Mouse (Mus musculus): ENCODE results near the gene Tesk1. TPM values are rescaled to one million over a fixed set of nuclear protein-coding genes. Genes with fewer than 3 reads are reported as not detected.
A peak's percentile ranks its signal among the peaks of the same experiment; 100 is the strongest.

Tesk1 gene
- polyA plus RNA-seq, 1 experiment from 2014 or later = 8.0 TPM

DNA sequence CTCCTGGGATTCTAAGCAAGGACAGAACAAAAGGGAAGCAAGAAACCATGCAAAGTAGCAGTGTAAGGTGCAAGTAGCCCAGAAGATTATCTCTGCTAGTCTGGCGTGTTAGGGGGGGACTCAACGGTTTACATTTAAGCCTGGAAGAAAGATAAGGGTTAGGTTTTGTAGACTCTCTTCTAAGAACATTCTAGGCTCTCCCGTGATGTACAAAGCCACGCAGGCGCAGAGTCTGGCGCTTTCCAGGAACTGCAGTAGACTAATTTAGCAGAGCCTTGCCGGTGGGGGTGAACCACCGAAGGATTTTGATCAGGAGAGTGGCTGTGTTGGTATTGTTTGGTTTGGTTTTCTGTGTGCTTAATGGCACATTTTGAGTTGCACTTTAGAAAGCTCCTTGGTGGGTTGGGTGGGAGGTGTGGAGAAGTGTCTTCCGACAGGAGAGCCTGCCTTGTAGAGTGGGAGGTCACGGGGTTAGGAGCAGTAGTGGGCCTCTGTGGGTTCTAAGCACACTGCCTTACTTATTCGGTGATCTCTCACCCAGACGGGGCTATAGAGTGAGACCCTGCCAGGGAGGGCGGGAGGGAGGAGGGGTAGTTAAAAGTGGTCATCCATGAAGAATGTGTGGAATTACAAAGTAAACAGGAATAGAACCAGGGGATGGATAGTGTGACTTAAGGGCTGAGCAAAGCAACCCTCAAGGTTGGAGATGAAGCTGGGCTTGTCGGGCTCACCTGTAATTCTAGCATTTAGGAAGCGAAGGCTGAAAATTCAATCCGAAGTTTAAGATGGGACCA is 24.3 kb upstream of the Tesk1 start:
- no peak overlapping the region for H3K4me3 ChIP-seq (ENCODE audit: low read depth, low read length)
- H3K27ac ChIP-seq (ENCODE audit: low read length) = peak overlapping the region; percentile 83
- H3K4me1 ChIP-seq (ENCODE audit: insufficient read depth, low read depth, low read length) = peaks cover 27% of the 10 kb centered on the region
- peaks cover 32% of the 10 kb centered on the region for H3K36me3 ChIP-seq (ENCODE audit: insufficient read depth, low read length)
- no peak for DNase-seq (ENCODE audit: low spot score)
- TF ChIP-seq EP300 (IDR thresholded peaks at IDR 0.05) = no peak; the same call in 1 of the 2 replicates
- no peak for TF ChIP-seq CTCF (IDR thresholded peaks at IDR 0.05)
- H3K9ac ChIP-seq (replicated peaks; ENCODE audit: low read depth) = no peak overlapping the region
- no peaks in the 10 kb centered on the region for H3K27me3 ChIP-seq (replicated peaks; ENCODE audit: insufficient read depth, low read length)
- ATAC-seq = peak; percentile 25; the same call in 1 of the 2 replicates
- no peak overlapping the region for H3K4me2 ChIP-seq (replicated peaks; ENCODE audit: low read depth, low read length)
- no peaks in the 10 kb centered on the region for H3K9me3 ChIP-seq (ENCODE audit: low read length)
- WGBS = 48% methylated on average over 16 of the region's 16 CpGs

DNA sequence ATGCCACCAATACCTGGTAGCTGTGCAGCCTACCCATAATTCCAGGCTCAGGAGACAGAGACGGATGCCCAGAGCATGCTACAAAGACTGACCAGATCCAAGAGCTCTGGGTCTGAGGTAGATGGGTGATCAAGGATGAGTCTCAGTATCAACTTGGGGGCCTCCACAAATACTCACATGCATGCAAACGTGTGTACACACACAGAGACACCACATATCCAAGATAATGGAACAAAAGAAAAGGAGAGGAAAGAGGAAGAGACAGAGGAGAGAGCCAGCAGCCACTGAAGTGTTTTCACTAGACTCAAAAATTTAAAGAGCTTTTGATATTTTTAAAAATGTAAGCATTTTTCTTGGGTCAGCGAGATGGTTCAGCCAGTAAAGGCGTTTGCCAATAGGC is 23.3 kb upstream of the Tesk1 start:
- no peak overlapping the region for H3K9ac ChIP-seq (replicated peaks; ENCODE audit: low read depth)

DNA sequence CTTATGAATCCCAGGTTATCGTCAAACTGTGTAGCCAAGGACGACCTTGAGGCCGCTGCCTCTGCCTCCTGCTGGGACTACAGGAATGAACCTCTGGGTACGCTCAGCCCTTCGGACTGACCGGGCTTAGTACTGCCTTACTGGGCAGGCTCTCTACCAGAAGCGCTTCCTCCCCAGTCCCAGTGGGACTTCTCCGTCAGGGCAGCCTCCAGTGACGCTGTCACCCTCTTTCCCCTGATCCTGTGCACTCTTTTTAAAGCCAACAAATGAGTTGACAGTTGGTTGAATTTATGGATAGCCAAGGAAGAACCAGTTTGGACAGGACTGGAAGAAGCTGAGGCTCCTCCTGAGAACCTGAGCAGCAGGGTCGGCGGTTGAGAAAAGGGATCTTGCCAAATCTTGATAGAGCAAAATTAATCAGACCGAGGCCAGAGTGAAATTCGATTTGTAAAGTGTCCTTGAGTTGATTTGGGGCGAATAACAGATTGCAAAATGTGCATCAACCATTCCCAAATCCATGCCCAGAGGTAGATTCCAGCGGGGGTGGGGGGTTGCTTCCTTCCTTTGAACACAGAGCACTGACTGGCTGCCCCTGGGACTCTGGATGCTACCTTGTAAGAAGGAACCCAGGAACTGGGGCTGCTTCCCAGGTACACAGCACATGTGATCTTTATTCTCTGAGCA is 22.6 kb upstream of the Tesk1 start:
- H3K9ac ChIP-seq (replicated peaks; ENCODE audit: low read depth) = no peak overlapping the region
- no peak; the same call in 1 of the 2 replicates for TF ChIP-seq CTCF (IDR thresholded peaks at IDR 0.05)
- no peak for TF ChIP-seq EP300 (IDR thresholded peaks at IDR 0.05)
- no peak for ATAC-seq
- 46% methylated on average over 15 of the region's 15 CpGs for WGBS
- peaks cover 27% of the 10 kb centered on the region for H3K4me1 ChIP-seq (ENCODE audit: insufficient read depth, low read depth, low read length)
- H3K36me3 ChIP-seq (ENCODE audit: insufficient read depth, low read length) = peaks cover 48% of the 10 kb centered on the region
- peak; percentile 54 for DNase-seq (ENCODE audit: low spot score)
- peak overlapping the region; percentile 83 for H3K27ac ChIP-seq (ENCODE audit: low read length)
- H3K4me3 ChIP-seq (ENCODE audit: low read depth, low read length) = no peak overlapping the region
- no peaks in the 10 kb centered on the region for H3K9me3 ChIP-seq (ENCODE audit: low read length)
- H3K27me3 ChIP-seq (replicated peaks; ENCODE audit: insufficient read depth, low read length) = no peaks in the 10 kb centered on the region
- no peak overlapping the region for H3K4me2 ChIP-seq (replicated peaks; ENCODE audit: low read depth, low read length)

More for the DNA sequence above, 23.3 kb upstream of the Tesk1 start:
- no peak for TF ChIP-seq CTCF (IDR thresholded peaks at IDR 0.05)
- no peak for TF ChIP-seq EP300 (IDR thresholded peaks at IDR 0.05)
- H3K27me3 ChIP-seq (replicated peaks; ENCODE audit: insufficient read depth, low read length) = no peaks in the 10 kb centered on the region
- H3K4me3 ChIP-seq (ENCODE audit: low read depth, low read length) = no peak overlapping the region
- ATAC-seq (no peak), DNase-seq (ENCODE audit: low spot score) (no peak)
- peaks cover 27% of the 10 kb centered on the region for H3K4me1 ChIP-seq (ENCODE audit: insufficient read depth, low read depth, low read length)
- H3K4me2 ChIP-seq (replicated peaks; ENCODE audit: low read depth, low read length) = no peak overlapping the region
- peak overlapping the region; percentile 83 for H3K27ac ChIP-seq (ENCODE audit: low read length)
- H3K9me3 ChIP-seq (ENCODE audit: low read length) = no peaks in the 10 kb centered on the region
- peaks cover 41% of the 10 kb centered on the region for H3K36me3 ChIP-seq (ENCODE audit: insufficient read depth, low read length)
- WGBS = 49% methylated on average over 4 of the region's 4 CpGs

DNA sequence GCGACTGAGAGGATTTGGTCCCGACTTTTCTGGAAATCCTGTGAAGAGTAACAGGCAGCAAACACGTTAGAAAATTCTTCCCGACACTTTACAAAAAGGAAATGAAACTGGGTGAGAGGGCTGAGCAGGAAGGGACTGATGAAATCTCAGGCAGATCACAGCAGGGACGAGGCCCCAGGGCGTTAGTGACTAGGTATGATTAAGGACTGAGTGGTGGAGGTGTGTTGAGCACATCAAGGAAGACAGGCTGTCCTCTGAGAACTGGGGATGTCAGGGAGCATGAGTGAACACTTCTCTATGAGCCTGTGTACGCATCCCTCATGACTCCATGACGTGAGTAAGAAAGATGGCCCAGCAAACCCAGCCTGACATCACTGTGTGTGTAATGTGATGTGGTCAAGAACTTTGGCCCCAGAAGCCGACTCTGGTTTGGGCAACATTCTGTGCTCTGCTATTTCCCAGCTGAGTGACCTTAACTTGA is 21.9 kb upstream of the Tesk1 start:
- TF ChIP-seq CTCF (IDR thresholded peaks at IDR 0.05) = no peak
- TF ChIP-seq EP300 (IDR thresholded peaks at IDR 0.05) = no peak
- no peaks in the 10 kb centered on the region for H3K9me3 ChIP-seq (ENCODE audit: low read length)
- H3K4me3 ChIP-seq (ENCODE audit: low read depth, low read length) = no peak overlapping the region
- 46% methylated on average over 9 of the region's 9 CpGs for WGBS
- DNase-seq (ENCODE audit: low spot score) (no peak), ATAC-seq (peak; percentile 58)
- H3K27ac ChIP-seq (ENCODE audit: low read length) = peak overlapping the region; percentile 83
- H3K27me3 ChIP-seq (replicated peaks; ENCODE audit: insufficient read depth, low read length) = no peaks in the 10 kb centered on the region
- no peak overlapping the region for H3K9ac ChIP-seq (replicated peaks; ENCODE audit: low read depth)
- peaks cover 27% of the 10 kb centered on the region for H3K4me1 ChIP-seq (ENCODE audit: insufficient read depth, low read depth, low read length)
- H3K4me2 ChIP-seq (replicated peaks; ENCODE audit: low read depth, low read length) = no peak overlapping the region
- peaks cover 53% of the 10 kb centered on the region for H3K36me3 ChIP-seq (ENCODE audit: insufficient read depth, low read length)

DNA sequence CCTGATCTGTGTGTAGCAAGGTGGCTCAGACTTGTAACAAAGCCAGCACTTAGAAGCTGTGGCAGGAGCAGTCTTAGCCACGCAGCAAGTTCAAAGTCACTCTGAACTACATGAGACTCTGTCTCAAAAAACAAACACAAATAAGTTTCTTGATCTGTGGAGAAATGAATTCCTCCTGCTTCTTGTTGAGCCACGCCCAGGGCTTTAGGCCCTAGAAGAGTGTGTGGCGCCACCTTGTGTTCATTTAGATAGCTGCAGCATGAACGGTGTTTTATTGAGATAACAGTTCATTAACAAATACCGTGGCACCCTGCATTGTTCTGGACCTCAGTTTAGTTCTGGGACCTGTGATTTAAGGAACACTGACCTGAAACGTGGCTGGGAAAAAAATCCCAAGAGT is 21.4 kb upstream of the Tesk1 start:
- H3K27ac ChIP-seq (ENCODE audit: low read length) = peak overlapping the region; percentile 83
- ATAC-seq = peak; percentile 64
- H3K27me3 ChIP-seq (replicated peaks; ENCODE audit: insufficient read depth, low read length) = no peaks in the 10 kb centered on the region
- no peak overlapping the region for H3K9ac ChIP-seq (replicated peaks; ENCODE audit: low read depth)
- H3K4me2 ChIP-seq (replicated peaks; ENCODE audit: low read depth, low read length) = no peak overlapping the region
- DNase-seq (ENCODE audit: low spot score) = peak; percentile 96
- peaks cover 55% of the 10 kb centered on the region for H3K36me3 ChIP-seq (ENCODE audit: insufficient read depth, low read length)
- peaks cover 27% of the 10 kb centered on the region for H3K4me1 ChIP-seq (ENCODE audit: insufficient read depth, low read depth, low read length)
- peak; percentile 97 for TF ChIP-seq CTCF (IDR thresholded peaks at IDR 0.05)
- TF ChIP-seq EP300 (IDR thresholded peaks at IDR 0.05) = peak; percentile 77; the same call in 1 of the 2 replicates
- H3K9me3 ChIP-seq (ENCODE audit: low read length) = no peaks in the 10 kb centered on the region
- no peak overlapping the region for H3K4me3 ChIP-seq (ENCODE audit: low read depth, low read length)
- WGBS = under 1% methylated on average over 6 of the region's 6 CpGs

DNA sequence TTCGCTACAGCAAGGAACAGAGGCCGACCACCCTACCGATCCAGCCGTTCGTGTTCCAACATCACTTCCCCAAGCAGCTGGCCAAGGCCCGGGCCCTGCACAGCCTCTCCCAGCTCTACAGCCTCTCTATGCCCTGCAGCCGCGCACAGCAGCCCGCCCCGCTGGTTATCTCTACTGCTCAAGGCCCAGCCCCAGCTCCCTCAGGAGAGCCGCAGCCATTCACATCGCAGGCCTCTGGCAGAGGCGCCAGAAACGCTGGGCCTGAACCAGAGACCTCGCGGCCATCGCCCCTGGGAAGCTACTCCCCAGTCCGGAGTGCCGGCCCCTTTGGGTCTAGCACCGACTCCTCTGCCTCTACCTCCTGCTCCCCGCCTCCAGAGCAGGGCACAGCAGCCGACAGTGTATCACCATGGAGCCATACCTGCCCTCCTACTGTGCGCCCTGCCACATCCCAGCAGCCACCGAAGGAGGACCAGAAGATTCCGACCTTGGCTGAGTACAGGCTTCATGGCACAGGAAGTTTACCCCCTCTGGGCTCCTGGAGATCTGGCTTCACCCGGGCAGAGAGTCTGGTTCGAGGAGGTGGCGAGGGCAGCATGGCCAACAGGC is 20.0 kb upstream of the Tesk1 start:
- Histone ChIP-seq H3K9me3 (ENCODE audit: low read length) (no peaks in the 10 kb centered on the region), H3K27me3 (replicated peaks; ENCODE audit: insufficient read depth, low read length) (no peaks in the 10 kb centered on the region), H3K4me2 (replicated peaks; ENCODE audit: low read depth, low read length) (no peak overlapping the region), H3K4me1 (ENCODE audit: insufficient read depth, low read depth, low read length) (peaks cover 27% of the 10 kb centered on the region), H3K9ac (replicated peaks; ENCODE audit: low read depth) (no peak overlapping the region), H3K27ac (ENCODE audit: low read length) (no peak overlapping the region), H3K4me3 (ENCODE audit: low read depth, low read length) (no peak overlapping the region), H3K36me3 (ENCODE audit: insufficient read depth, low read length) (peaks cover 54% of the 10 kb centered on the region)
- ATAC-seq (no peak), DNase-seq (ENCODE audit: low spot score) (no peak)
- TF ChIP-seq CTCF (IDR thresholded peaks at IDR 0.05) (no peak), EP300 (IDR thresholded peaks at IDR 0.05) (no peak)
- 81% methylated on average over 27 of the region's 28 CpGs for WGBS

Data from lung, postnatal 0 days (tissue).